ENCODE assay signal across 8 mouse cellular contexts in genomic region chr7:96951281-96952051, GRCm38 (mm10). TPM values are rescaled to one million over a fixed set of nuclear protein-coding genes. Genes with fewer than 3 reads are reported as not detected.
DNase-seq lines count a peak whose midpoint lies in the region; ATAC-seq lines count a peak whose summit lies in the region.

TSS of gene Nars2 (plus strand) at chr7:96951505.

- under 1% methylated on average over 62 of the region's 62 CpGs for WGBS in forebrain, embryonic 14.5 days
- under 1% methylated on average over 62 of the region's 62 CpGs for WGBS in neural tube, embryonic 15.5 days

- peak; percentile 99 for DNase-seq in ES-CJ7 (ENCODE audit: low read depth, low spot score)
- peak; percentile 91 for DNase-seq in cerebellum, adult 11 months
- peak; percentile 98 for DNase-seq in forebrain, embryonic 14.5 days (ENCODE audit: low spot score)
- DNase-seq in heart, postnatal 14 days: peak; percentile 91 to 92
- peak; percentile 93 for DNase-seq in layer of hippocampus, adult 11-12 months (ENCODE audit: low spot score)
- DNase-seq in lung, adult 18-20 months: peak; percentile 92 to 93
- DNase-seq in testis, postnatal 14 days (ENCODE audit: low spot score): peak; percentile 92

- peak within 1 kb of the TSS; percentile 84 for H3K9ac ChIP-seq in forebrain, embryonic 14.5 days (ENCODE audit: low read length)
- peak within 1 kb of the TSS; percentile 85 for H3K9ac ChIP-seq in neural tube, embryonic 15.5 days (replicated peaks)

- peak; percentile 99 for ATAC-seq in forebrain, embryonic 14.5 days
- peak; percentile 100 for ATAC-seq in neural tube, embryonic 15.5 days (ENCODE audit: low FRiP score)

- peak within 1 kb of the TSS; percentile 78 for H3K27ac ChIP-seq in forebrain, embryonic 14.5 days (ENCODE audit: low read depth, low read length)
- peak within 1 kb of the TSS; percentile 88 for H3K27ac ChIP-seq in neural tube, embryonic 15.5 days (replicated peaks)

- H3K27me3 ChIP-seq in forebrain, embryonic 14.5 days (replicated peaks; ENCODE audit: control insufficient read depth, insufficient read depth, low read length): no peaks in the 10 kb centered on the region
- no peaks in the 10 kb centered on the region for H3K27me3 ChIP-seq in neural tube, embryonic 15.5 days (replicated peaks)

- H3K9me3 ChIP-seq in forebrain, embryonic 14.5 days (replicated peaks; ENCODE audit: control insufficient read depth, low read length): no peaks in the 10 kb centered on the region
- H3K9me3 ChIP-seq in neural tube, embryonic 15.5 days (replicated peaks): no peaks in the 10 kb centered on the region

- peak within 1 kb of the TSS; percentile 78 for H3K4me2 ChIP-seq in forebrain, embryonic 14.5 days (ENCODE audit: low read length)
- peak within 1 kb of the TSS; percentile 83 for H3K4me2 ChIP-seq in neural tube, embryonic 15.5 days

- H3K36me3 ChIP-seq in forebrain, embryonic 14.5 days (ENCODE audit: control insufficient read depth, insufficient read depth, low read length): no peaks in the 10 kb centered on the region
- H3K36me3 ChIP-seq in neural tube, embryonic 15.5 days: no peaks in the 10 kb centered on the region

- H3K4me1 ChIP-seq in forebrain, embryonic 14.5 days (ENCODE audit: control insufficient read depth, insufficient read depth, low read length): peaks cover 3% of the 10 kb centered on the region; the same call in 1 of the 2 replicates
- H3K4me1 ChIP-seq in neural tube, embryonic 15.5 days: peaks cover 16% of the 10 kb centered on the region

- intact Hi-C loops in heart, postnatal 14 days (cut with DNase I): no loop called here

- peak within 1 kb of the TSS; percentile 82 for H3K4me3 ChIP-seq in forebrain, embryonic 14.5 days (ENCODE audit: low read depth, low read length)
- H3K4me3 ChIP-seq in neural tube, embryonic 15.5 days (replicated peaks): peak within 1 kb of the TSS; percentile 91

RNA-seq across cellular contexts. Expression of gene Nars2, which starts in this region (rescaled TPM):
- polyA plus RNA-seq in forebrain, embryonic 14.5 days (2014; fragmentation: Nextera tagmentation; extraction: Ambion mirVana): 22.3 and 25.7 TPM in 2 replicates
- 10 to 100 TPM; 17.7 to 19.0 TPM for total RNA-seq in heart, postnatal 14 days (2021)
- 18.7 and 22.0 TPM in 2 replicates for polyA plus RNA-seq in neural tube, embryonic 15.5 days (2015; fragmentation: Nextera tagmentation; extraction: Ambion mirVana)

Comparison
In these comparisons a context has a peak if more than half of its experiments do, and no peak if none do; other contexts are left out.
1. Peak in every context shown above with its lines: DNase-seq, ATAC-seq, H3K4me3 ChIP-seq and H3K27ac ChIP-seq.